Comparison of ENCODE assay signal across 10 mouse cellular contexts in genomic region chr11:105969516-105969915, GRCm38 (mm10). TPM values are rescaled to one million over a fixed set of nuclear protein-coding genes. Genes with fewer than 3 reads are reported as not detected.
DNase-seq lines count a peak whose midpoint lies in the region; ATAC-seq lines count a peak whose summit lies in the region.
"Had no signal": no experiment of that assay in that cellular context is flagged by ENCODE, and none has a peak within 500 bp of the region (broad histone marks: within the 10 kb centered on the region; RNA-seq: fewer than 3 reads in every experiment).

No protein-coding gene starts in this region.

- peak; percentile 23 for DNase-seq in embryo, embryonic 10 days (ENCODE audit: low spot score)
- DNase-seq in embryo, embryonic 9.5 days (ENCODE audit: extremely low spot score): no peak
- peak; percentile 59 for DNase-seq in ovary, postnatal 36 days (ENCODE audit: low spot score)
- no peak for DNase-seq in ovary, postnatal 10 days (ENCODE audit: low spot score)
- DNase-seq in gastrocnemius, postnatal 25 days: peak; percentile 70
- DNase-seq in lung, postnatal 25 days (ENCODE audit: low spot score): peak; percentile 81
- DNase-seq in T-cell, adult 2 months (ENCODE audit: low spot score): no peak

- ATAC-seq in cerebellum, adult (ENCODE audit: insufficient number of reproducible peaks, low FRiP score, low TSS enrichment): no peak

RNA-seq across cellular contexts. Expression of gene Ace, which starts 1.8 kb away (rescaled TPM):
- total RNA-seq in gastrocnemius, postnatal 25 days (2021): 10 to 100 TPM; 31.1 to 33.9 TPM

RNA-seq across cellular contexts. Expression of gene Cyb561, which starts 16.4 kb away (rescaled TPM):
- total RNA-seq in gastrocnemius, postnatal 25 days (2021): 1 to 10 TPM; 4.2 to 6.6 TPM

RNA-seq across cellular contexts. Expression of gene Ace3, which starts 25.0 kb away (rescaled TPM):
- not detected for total RNA-seq in gastrocnemius, postnatal 25 days (2021)
- total RNA-seq: ES-E14; gastrocnemius, postnatal 4 days had no signal

RNA-seq across cellular contexts. Expression of gene Kcnh6, which starts 38.4 kb away (rescaled TPM):
- total RNA-seq in gastrocnemius, postnatal 25 days (2021): not detected

Comparison
In these comparisons a context has a peak if more than half of its experiments do, and no peak if none do; other contexts are left out.
1. DNase-seq: peak in embryo, embryonic 10 days (single experiment), ovary, postnatal 36 days (single experiment), gastrocnemius, postnatal 25 days (single experiment) and lung, postnatal 25 days (single experiment); none in embryo, embryonic 9.5 days (single experiment), ovary, postnatal 10 days (single experiment) and T-cell, adult 2 months (single experiment).